Mouse (Mus musculus): ENCODE measurements around the gene Ypel3. TPM values are rescaled to one million over a fixed set of nuclear protein-coding genes. Genes with fewer than 3 reads are reported as not detected.
A peak's percentile ranks its signal among the peaks of the same experiment; 100 is the strongest.

Ypel3 gene
- polyA plus RNA-seq, 1 experiment from 2014 or later, result 66.0 TPM

DNA sequence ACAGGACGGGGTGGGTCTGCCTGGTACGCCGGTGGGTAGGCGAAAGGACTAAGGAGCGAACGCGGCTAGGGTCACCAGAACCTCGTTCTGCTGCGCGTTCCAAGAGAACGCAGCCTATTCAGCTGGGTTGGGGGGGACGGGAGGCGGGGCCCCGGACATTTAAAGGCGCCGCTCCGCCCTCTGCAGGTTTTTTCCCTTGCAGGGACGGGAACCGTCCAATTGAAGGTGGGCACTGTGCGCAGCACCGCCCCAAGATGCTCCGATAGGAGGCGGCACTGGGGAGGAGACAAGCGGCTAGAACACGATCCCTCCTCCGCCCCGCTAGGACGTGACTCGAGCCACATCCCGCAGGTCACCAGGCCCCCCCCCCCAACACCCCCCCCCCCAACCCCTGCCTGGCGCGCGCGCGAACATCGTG, 22.3 kb downstream of the Ypel3 start:
- Histone ChIP-seq H3K27me3 (ENCODE audit: insufficient read depth, poor library complexity, severe bottlenecking) (no peaks in the 10 kb centered on the region), H3K27ac (peak overlapping the region; percentile 99), H3K4me3 (peak overlapping the region; percentile 94), H3K4me1 (peaks cover 50% of the 10 kb centered on the region), H3K36me3 (peaks cover 53% of the 10 kb centered on the region), H3K9me3 (no peaks in the 10 kb centered on the region)
- under 1% methylated on average over 35 of the region's 36 CpGs for WGBS
- peak; percentile 99 for DNase-seq (ENCODE audit: low spot score)

DNA sequence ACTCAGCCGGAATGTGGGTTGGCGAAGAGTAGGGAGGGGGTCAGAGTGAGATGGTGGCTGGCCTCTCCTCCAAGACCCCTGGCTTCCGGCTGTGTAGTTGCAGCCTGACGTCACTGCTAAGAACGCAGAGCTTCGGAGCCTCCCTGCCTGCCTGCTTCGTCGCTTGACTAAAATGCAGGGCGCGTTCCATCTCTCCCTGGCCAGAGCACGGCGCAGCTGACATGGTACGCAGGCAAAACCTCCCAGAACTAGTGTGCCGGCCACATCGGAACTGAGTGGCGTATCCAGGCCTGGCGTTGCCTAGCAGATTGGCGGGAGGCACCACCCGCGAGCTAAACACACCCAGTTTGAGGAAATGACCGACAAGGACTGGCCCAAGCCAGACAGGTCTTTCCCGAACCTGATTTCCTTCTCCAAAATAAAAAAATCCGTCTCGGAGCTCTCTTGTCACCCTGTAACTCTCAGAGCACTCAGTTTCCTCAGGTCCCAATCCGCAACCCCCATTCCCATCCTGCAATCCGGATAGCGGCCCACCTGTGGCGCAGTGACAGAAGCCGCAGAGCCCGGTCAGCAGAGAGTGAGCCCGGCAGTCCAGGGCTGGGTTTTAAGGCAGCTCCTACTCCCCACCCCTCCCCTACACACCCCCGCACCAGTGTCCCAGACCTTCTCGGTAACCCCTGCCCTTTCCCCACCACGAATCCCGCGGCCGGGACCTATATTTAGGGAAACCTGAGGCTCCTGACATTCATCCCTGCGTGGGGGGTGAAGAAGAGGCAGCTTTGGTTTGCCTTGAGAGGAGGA, 22.9 kb downstream of the Ypel3 start:
- Histone ChIP-seq H3K4me1 (peaks cover 46% of the 10 kb centered on the region), H3K27me3 (ENCODE audit: insufficient read depth, poor library complexity, severe bottlenecking) (no peaks in the 10 kb centered on the region), H3K9me3 (no peaks in the 10 kb centered on the region), H3K4me3 (peak overlapping the region; percentile 94), H3K27ac (peak overlapping the region; percentile 99), H3K36me3 (peaks cover 51% of the 10 kb centered on the region)
- no peak for DNase-seq (ENCODE audit: low spot score)
- 1% methylated on average over 38 of the region's 38 CpGs for WGBS

GRCm38 (mm10) chr7:126800269-126801056, 23.7 kb downstream of the Ypel3 start:
- Histone ChIP-seq H3K27me3 (ENCODE audit: insufficient read depth, poor library complexity, severe bottlenecking) (no peaks in the 10 kb centered on the region), H3K9me3 (no peaks in the 10 kb centered on the region), H3K4me1 (peaks cover 43% of the 10 kb centered on the region), H3K4me3 (peak overlapping the region; percentile 94), H3K36me3 (peaks cover 47% of the 10 kb centered on the region), H3K27ac (peak overlapping the region; percentile 99)
- DNase-seq (ENCODE audit: low spot score), result no peak
- WGBS, result 47% methylated on average over 5 of the region's 5 CpGs

DNA sequence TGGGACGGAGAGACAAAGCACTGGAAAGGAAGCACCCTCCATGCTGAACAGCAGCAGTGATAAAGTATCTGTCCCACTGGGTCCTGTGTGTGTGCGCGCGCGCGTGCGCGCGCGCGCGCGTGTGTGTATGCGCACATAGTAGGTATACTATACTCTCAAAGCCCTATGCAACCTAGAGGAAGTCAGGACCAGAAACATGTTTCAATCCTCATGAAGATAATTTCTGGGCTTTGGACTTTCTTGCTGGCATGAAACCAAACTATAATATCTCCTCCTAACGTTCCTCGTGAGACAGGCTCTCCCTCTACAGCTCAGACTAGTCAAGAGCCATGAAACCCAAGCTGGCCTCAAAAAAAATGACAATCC, 24.3 kb downstream of the Ypel3 start:
- no peak overlapping the region for H3K4me3 ChIP-seq
- no peak for DNase-seq (ENCODE audit: low spot score)
- H3K9me3 ChIP-seq, result no peaks in the 10 kb centered on the region
- peak overlapping the region; percentile 99 for H3K27ac ChIP-seq
- H3K36me3 ChIP-seq, result peaks cover 45% of the 10 kb centered on the region
- no peaks in the 10 kb centered on the region for H3K27me3 ChIP-seq (ENCODE audit: insufficient read depth, poor library complexity, severe bottlenecking)
- WGBS, result 94% methylated on average over 16 of the region's 16 CpGs
- H3K4me1 ChIP-seq, result peaks cover 37% of the 10 kb centered on the region

- no peak for DNase-seq (ENCODE audit: low spot score)
- Histone ChIP-seq H3K4me1 (peaks cover 28% of the 10 kb centered on the region), H3K9me3 (no peaks in the 10 kb centered on the region), H3K4me3 (no peak overlapping the region), H3K27me3 (ENCODE audit: insufficient read depth, poor library complexity, severe bottlenecking) (no peaks in the 10 kb centered on the region), H3K27ac (no peak overlapping the region), H3K36me3 (peaks cover 38% of the 10 kb centered on the region)
- WGBS, result 87% methylated on average over 11 of the region's 11 CpGs
Measured at GRCm38 (mm10) chr7:126802134-126802889, 25.6 kb downstream of the Ypel3 start.

DNA sequence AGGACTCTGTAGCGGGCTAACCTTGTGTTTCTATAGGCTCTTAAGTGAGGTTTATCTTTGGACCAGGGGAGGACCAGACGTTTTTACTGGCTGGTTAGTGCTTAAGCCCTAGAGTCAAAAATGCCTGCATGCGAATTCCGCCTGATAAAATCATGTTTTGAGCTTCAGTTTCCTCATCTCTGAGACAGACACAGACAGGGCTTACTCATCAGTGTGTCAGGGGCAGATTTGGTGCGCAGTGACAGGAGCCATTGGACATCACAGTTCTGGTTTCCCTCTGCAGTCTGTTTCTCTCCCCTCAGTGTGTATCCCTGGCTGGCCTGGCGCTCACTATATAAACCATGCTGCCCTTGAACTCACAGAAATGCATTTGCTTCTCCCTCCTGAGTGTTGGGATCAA, 26.4 kb downstream of the Ypel3 start:
- Histone ChIP-seq H3K27me3 (ENCODE audit: insufficient read depth, poor library complexity, severe bottlenecking) (no peaks in the 10 kb centered on the region), H3K9me3 (no peaks in the 10 kb centered on the region), H3K4me1 (peaks cover 29% of the 10 kb centered on the region), H3K27ac (no peak overlapping the region), H3K36me3 (peaks cover 31% of the 10 kb centered on the region), H3K4me3 (no peak overlapping the region)
- DNase-seq (ENCODE audit: low spot score), result no peak
- 84% methylated on average over 6 of the region's 6 CpGs for WGBS

DNA sequence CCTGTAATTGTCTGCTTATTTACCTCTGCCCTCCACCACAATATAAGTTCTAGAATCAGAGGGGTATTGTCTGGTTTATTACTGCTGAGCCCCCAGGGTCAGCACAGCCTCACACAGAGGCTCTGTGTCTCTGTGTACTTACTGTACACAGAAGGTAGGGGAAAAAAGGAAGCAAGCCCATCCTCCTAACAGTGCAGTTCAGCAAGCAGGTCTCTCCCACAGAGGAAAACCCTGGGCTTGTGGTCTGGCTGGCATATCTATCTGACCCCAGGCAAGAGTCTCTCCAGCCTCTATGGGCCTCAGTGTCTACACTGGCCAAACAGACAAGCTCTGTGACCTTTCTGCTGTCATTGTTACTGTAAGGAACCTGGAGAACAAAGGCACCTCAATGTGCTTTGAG, 27.0 kb downstream of the Ypel3 start:
- Histone ChIP-seq H3K4me1 (peaks cover 35% of the 10 kb centered on the region), H3K27me3 (ENCODE audit: insufficient read depth, poor library complexity, severe bottlenecking) (no peaks in the 10 kb centered on the region), H3K9me3 (no peaks in the 10 kb centered on the region), H3K4me3 (no peak overlapping the region), H3K36me3 (peaks cover 31% of the 10 kb centered on the region), H3K27ac (no peak overlapping the region)
- DNase-seq (ENCODE audit: low spot score), result no peak

DNA sequence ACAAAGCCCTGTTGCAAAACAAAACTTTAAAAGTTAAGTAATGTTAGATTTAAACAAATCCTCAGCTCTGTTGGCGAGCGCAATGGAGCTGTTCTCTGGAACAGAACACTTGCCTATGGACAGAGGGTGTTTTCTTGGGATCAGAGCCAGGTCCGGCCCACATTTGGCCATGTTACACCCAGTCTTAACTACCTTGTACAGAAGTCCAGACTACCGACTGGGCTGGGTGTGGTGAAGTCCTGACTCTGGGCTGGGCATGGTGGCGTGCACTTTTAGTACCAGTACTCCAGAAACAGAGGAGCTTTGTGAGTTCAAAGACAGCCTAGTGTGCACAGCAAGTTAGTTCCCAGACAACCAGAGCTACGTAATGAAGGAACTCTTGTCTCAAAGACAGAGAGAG, 30.2 kb downstream of the Ypel3 start:
- DNase-seq (ENCODE audit: low spot score), result no peak
- H3K27ac ChIP-seq, result no peak overlapping the region
- WGBS, result 75% methylated on average over 6 of the region's 6 CpGs
- no peak overlapping the region for H3K4me3 ChIP-seq
- H3K4me1 ChIP-seq, result peaks cover 30% of the 10 kb centered on the region
- H3K27me3 ChIP-seq (ENCODE audit: insufficient read depth, poor library complexity, severe bottlenecking), result no peaks in the 10 kb centered on the region
- H3K36me3 ChIP-seq, result peaks cover 31% of the 10 kb centered on the region
- no peaks in the 10 kb centered on the region for H3K9me3 ChIP-seq

DNA sequence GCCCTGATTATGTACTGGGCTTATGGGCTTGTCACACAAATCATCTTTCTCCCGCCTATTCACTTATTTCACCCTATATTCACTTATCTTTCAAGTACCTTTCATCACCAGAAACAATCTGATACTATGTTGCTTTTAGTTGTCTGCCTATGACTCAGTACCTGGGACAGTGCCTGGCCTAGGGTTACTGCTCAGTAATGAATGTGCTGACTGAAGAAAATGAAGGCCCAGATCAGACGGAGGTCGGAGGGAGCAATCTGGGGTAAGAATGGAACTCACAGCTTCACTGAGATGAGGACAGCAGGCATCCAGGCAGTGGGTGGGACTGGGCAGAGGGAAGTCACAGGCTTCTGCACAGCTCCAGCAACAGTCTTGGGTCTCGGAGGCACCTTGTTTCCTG, 30.6 kb downstream of the Ypel3 start:
- peaks cover 29% of the 10 kb centered on the region for H3K36me3 ChIP-seq
- H3K9me3 ChIP-seq, result no peaks in the 10 kb centered on the region
- no peak for DNase-seq (ENCODE audit: low spot score)
- 69% methylated on average over 4 of the region's 4 CpGs for WGBS
- no peaks in the 10 kb centered on the region for H3K27me3 ChIP-seq (ENCODE audit: insufficient read depth, poor library complexity, severe bottlenecking)
- peak overlapping the region; percentile 71; the same call in 1 of the 2 replicates for H3K4me3 ChIP-seq
- peak overlapping the region; percentile 90 for H3K27ac ChIP-seq
- H3K4me1 ChIP-seq, result peaks cover 30% of the 10 kb centered on the region

GRCm38 (mm10) chr7:126808703-126809455, 32.1 kb downstream of the Ypel3 start:
- under 1% methylated on average over 42 of the region's 43 CpGs for WGBS
- Histone ChIP-seq H3K4me3 (peak overlapping the region; percentile 71), H3K27me3 (ENCODE audit: insufficient read depth, poor library complexity, severe bottlenecking) (0 out of 2 replicates have a peak, but pooled peaks cover 8% of the 10 kb centered on the region), H3K27ac (peak overlapping the region; percentile 90), H3K36me3 (peaks cover 21% of the 10 kb centered on the region; the same call in 1 of the 2 replicates), H3K9me3 (no peaks in the 10 kb centered on the region), H3K4me1 (peaks cover 27% of the 10 kb centered on the region)
- peak; percentile 97 for DNase-seq (ENCODE audit: low spot score)

GRCm38 (mm10) chr7:126809723-126810369, 33.1 kb downstream of the Ypel3 start:
- peak overlapping the region; percentile 90 for H3K27ac ChIP-seq
- peaks cover 27% of the 10 kb centered on the region for H3K4me1 ChIP-seq
- WGBS, result 39% methylated on average over 5 of the region's 5 CpGs
- H3K27me3 ChIP-seq (ENCODE audit: insufficient read depth, poor library complexity, severe bottlenecking), result 0 out of 2 replicates have a peak, but pooled peaks cover 8% of the 10 kb centered on the region
- H3K4me3 ChIP-seq, result 0 out of 2 replicates have a peak overlapping the region, but pooled peaks have one; percentile 71
- H3K9me3 ChIP-seq, result no peaks in the 10 kb centered on the region
- DNase-seq (ENCODE audit: low spot score), result no peak
- peaks cover 15% of the 10 kb centered on the region; the same call in 1 of the 2 replicates for H3K36me3 ChIP-seq

Data from heart, embryonic 10.5 days (tissue).